Mouse (Mus musculus) E14TG2a.4 (cell line): Measurements from ENCODE around the gene Ptgir.

Experiments used
- H3K27me3 ChIP-seq: 2 replicates; pipeline ENCODE4 v1.6.1; 2014; ENCODE audit warnings: low read length, control low read depth; ENCODE audit not compliant: insufficient read depth
- H3K36me3 ChIP-seq: 2 replicates; pipeline ENCODE4 v1.6.1; 2014; ENCODE audit warnings: low read length, control low read depth; ENCODE audit not compliant: insufficient read depth
- H3K4me1 ChIP-seq: replicated peaks from 2 replicates; pipeline ENCODE4 v1.6.1; 2014; ENCODE audit warnings: low read depth, low read length, control low read depth
- H3K4me3 ChIP-seq: replicated peaks from 2 replicates; pipeline ENCODE4 v1.5.1; 2014; ENCODE audit warnings: mild to moderate bottlenecking, low read length
- H3K9me3 ChIP-seq: 2 replicates; pipeline ENCODE4 v1.6.1; 2014; ENCODE audit warnings: low read length, control low read depth
- CTCF ChIP-seq: conservative IDR thresholded peaks from 2 replicates; pipeline ENCODE4 v1.5.1; 2014; ENCODE audit warnings: low read length
- NANOG ChIP-seq: IDR thresholded peaks from 2 replicates; pipeline ENCODE4 v1.6.1; 2014; ENCODE audit warnings: borderline replicate concordance, low read length, mixed read lengths
- POU5F1 ChIP-seq: IDR thresholded peaks from 2 replicates; pipeline ENCODE4 v1.6.1; 2014; ENCODE audit warnings: low read length, borderline replicate concordance

The Ptgir gene

DNA sequence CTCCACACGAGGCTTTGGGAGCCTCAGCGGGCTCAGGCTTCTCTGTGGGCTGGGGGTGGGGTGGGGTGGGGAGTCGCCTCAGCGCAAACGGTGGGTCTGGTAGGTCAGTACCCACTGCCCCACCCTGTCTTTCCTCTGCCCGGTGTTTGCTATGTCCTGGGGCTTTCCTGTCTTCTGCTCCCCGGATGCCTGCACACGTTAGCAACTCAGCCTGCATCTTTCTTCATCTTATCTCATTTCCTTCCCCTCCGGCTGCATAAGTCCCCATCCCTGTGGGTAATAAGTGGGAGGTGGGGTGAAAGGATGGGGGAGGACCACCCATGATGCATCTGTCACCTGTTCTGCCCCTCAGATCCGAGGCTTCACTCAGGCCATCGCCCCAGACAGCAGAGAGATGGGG, 2.1 kb downstream of the Ptgir start:
- Histone ChIP-seq H3K27me3 (peaks cover 46% of the 10 kb centered on the region), H3K4me1 (peaks cover 56% of the 10 kb centered on the region), H3K9me3 (no peaks in the 10 kb centered on the region), H3K4me3 (no peak overlapping the region), H3K36me3 (no peaks in the 10 kb centered on the region)
- no peak for TF ChIP-seq POU5F1
- TF ChIP-seq CTCF, result no peak
- TF ChIP-seq NANOG, result no peak

DNA sequence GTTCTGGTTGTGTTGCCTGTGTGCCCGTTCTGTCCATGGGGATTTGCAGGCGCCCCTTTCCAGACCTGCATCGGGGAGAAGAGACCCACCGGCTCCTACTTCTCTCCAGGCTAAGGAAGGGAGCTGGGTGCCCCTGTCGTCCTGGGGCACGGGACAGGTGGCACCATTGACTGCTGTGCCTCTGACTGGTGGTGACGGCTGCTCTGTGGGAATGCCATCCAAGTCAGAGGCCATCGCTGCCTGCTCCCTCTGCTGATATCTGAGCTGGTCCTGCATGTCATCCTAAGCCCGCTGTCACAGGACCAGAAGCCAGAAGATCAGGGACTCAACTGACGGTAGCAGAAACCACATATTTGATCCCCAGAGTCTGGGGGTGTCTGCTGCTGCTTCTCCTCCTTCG, 2.6 kb downstream of the Ptgir start:
- peaks cover 52% of the 10 kb centered on the region for H3K4me1 ChIP-seq
- no peak overlapping the region for H3K4me3 ChIP-seq
- no peaks in the 10 kb centered on the region for H3K9me3 ChIP-seq
- H3K27me3 ChIP-seq, result peaks cover 41% of the 10 kb centered on the region
- H3K36me3 ChIP-seq, result no peaks in the 10 kb centered on the region
- TF ChIP-seq POU5F1 (no peak), NANOG (no peak), CTCF (no peak)

DNA sequence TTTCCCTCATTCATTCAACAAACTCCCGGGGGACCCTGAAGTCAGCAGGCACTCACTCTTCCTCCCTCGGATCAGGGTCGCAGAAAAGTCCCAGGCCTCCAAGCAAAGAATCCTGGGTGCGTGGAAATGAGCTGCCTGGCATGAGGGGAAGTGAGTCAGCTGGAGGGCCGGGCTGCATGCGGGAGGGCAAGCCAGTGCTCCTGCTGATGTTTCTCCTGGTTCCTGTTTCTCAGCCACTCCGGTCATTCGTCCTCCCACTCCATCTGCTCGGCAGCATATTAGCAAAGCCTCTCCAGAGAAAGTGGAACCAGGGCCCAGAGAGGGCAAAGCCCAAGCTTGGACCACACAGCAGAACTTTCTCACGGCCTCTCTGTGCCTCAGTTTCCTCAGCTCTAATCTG, 3.6 kb downstream of the Ptgir start:
- H3K4me1 ChIP-seq, result peaks cover 55% of the 10 kb centered on the region
- H3K27me3 ChIP-seq, result peaks cover 41% of the 10 kb centered on the region
- H3K4me3 ChIP-seq, result no peak overlapping the region
- TF ChIP-seq POU5F1 (no peak), NANOG (no peak), CTCF (no peak)
- peaks cover 5% of the 10 kb centered on the region for H3K36me3 ChIP-seq
- H3K9me3 ChIP-seq, result no peaks in the 10 kb centered on the region

DNA sequence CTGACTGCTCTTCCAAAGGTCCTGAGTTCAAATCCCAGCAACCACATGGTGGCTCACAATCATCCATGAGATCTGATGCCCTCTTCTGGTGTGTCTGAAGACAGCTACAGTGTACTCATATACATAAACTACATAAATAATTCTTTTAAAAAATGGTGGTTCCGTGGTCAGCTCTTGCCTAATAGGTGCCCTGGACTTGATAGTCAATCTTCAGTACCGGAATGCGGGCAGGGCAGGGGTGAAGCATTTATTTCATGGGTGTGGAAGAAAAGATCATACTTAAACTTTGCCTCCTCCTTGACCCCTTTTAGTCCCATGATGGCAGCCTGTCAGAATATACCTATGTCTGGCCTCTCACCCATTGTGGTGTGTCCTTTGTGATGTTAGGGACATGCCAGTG, 5.6 kb downstream of the Ptgir start:
- Histone ChIP-seq H3K9me3 (no peaks in the 10 kb centered on the region), H3K4me1 (peaks cover 56% of the 10 kb centered on the region), H3K36me3 (peaks cover 25% of the 10 kb centered on the region), H3K27me3 (peaks cover 32% of the 10 kb centered on the region), H3K4me3 (no peak overlapping the region)
- no peak for TF ChIP-seq CTCF
- TF ChIP-seq POU5F1, result no peak
- no peak for TF ChIP-seq NANOG

DNA sequence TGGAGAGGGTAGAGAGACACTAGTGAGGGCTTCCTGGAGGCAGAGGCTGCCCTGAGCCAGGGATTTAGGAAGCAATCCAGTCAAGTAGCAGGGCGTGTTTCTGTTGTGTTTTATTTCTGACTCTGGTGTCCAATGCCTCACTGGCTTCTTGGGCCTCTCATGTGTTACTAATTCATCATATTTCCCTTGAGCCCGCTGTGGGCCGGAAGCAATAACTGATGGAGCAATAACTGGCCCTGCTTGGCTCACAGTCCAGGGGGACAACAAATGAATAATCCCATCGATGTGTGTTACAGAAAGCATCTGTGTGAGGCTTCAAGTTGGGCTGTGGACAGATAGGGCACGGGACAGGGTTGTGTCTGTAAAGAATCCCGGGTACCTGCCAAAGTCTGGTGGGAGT, 6.1 kb downstream of the Ptgir start:
- Histone ChIP-seq H3K4me1 (peaks cover 56% of the 10 kb centered on the region), H3K27me3 (peaks cover 27% of the 10 kb centered on the region), H3K4me3 (no peak overlapping the region), H3K36me3 (peaks cover 29% of the 10 kb centered on the region), H3K9me3 (no peaks in the 10 kb centered on the region)
- TF ChIP-seq CTCF, result no peak
- TF ChIP-seq NANOG, result no peak
- no peak for TF ChIP-seq POU5F1

DNA sequence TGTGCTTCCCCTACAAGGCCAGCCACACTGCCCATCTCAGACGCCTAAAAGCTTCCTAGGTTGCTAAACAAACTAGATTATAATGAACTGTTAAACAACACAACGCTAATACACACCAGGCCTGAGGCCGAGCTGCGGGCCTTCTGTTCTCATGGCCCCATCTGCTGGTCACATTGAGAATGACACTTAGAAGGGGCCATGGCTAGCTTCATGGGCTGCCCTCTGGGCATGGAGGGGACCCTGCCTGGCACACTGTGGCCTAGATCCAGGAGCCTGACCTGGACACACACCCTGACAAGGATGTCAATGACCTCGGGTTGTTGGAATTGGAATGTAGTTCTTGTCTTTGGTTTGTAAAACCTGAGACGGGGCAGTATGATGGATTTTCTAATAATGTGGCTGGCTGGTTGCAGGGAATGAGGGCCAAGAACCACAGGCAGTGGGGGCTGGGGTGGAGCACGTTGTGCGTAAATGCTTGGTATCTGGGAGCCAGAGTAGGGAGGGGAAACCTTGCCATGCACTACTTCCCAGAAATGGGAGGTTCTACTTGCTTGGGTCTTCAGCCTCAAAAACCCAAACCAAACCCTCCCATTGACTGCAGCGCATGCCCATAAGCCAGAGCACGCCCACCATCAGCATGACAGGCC, 7.6 kb downstream of the Ptgir start:
- no peaks in the 10 kb centered on the region for H3K9me3 ChIP-seq
- H3K4me3 ChIP-seq, result no peak overlapping the region
- peak; percentile 77 for TF ChIP-seq CTCF
- TF ChIP-seq NANOG, result no peak
- TF ChIP-seq POU5F1, result no peak
- H3K36me3 ChIP-seq, result peaks cover 44% of the 10 kb centered on the region
- peaks cover 58% of the 10 kb centered on the region for H3K4me1 ChIP-seq
- H3K27me3 ChIP-seq, result peaks cover 13% of the 10 kb centered on the region

DNA sequence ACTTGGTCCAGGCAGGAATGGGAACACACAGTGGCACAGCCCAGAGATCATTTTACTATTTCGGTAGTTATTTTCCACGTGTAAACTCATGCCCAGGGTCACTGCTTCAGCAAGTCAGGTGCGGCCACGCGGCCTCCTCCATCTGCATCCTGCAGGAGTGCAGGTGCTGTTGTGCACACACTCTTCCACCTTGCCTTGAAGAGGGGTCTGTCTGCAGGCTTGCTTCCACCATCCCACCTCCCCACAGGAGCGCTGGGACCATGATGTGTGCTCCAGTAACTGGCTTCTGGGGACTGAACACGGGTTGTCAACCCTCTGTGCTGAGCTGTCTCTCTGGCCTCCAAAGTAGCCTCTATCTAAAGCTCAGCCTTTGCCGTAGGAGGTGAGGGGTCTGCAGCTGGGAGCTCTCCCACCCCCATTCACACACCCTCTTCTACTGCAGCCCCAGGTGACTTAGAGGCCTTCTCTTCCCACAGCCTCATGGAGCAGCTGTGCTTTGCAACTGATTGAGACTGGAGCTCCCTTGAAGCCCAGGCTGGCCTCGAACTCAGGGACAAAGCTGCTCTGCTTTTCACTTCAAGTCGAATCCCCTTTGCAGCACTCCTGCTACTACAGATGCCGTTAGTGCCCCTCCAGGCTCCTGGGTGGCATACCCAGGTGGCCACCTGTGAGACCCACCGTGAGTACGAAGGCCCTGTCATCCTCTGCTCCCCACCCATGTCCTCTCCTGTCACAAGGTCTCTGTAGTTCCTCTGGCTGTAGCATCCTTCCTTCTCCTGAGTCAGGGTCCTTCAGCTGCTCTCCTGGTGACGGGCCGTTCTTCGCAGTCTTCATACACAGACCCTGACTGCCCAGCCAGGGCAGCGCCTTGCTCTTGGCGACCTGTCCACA, 8.4 kb downstream of the Ptgir start:
- Histone ChIP-seq H3K9me3 (no peaks in the 10 kb centered on the region), H3K4me3 (no peak overlapping the region), H3K4me1 (peaks cover 64% of the 10 kb centered on the region), H3K36me3 (peaks cover 51% of the 10 kb centered on the region), H3K27me3 (peaks cover 5% of the 10 kb centered on the region; the same call in 1 of the 2 replicates)
- TF ChIP-seq CTCF, result no peak

DNA sequence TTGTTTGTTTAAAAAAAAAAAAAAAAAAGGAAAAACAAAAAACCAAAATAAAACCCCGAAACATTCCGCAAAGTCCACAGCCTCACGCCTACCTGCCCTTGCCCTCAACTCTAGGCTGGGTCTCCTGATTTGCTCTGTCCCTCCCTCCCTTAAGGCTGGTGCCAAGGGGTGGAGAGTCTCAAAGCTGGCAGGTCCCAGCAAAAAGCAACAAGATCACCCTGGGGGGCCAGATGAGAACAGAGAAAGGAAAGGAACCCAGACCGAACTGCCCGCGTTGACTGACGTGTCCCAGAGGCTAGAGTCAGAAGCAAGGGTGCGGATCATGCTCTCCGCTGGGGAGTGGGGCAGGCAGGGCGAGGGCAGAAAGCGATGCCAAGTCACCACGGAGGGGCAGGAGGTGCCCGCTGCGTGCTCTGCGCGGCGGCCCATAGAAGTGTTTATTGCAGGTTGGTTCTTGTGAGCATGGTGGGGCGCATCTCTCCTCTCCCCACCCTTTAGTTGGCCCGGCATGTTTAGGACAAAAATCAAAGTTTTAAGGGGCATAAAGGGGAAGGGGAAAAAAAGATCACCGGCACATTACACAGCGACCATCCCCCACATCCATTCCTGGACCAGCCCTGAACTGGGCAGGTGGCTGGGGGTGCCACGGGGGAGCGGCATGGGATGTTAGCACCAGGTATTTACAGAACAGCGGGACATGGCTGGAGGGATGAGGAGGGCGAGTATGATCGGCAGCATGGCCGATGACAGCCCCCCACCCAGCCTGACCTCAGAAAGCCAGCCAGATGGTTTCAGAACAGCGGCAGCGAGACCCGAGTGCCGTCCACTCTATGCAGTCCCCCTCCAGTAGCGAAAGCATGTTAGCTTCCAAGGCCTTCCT, 9.4 kb downstream of the Ptgir start:
- Histone ChIP-seq H3K4me3 (0 out of 2 replicates have a peak overlapping the region, but pooled peaks have one; percentile 13), H3K4me1 (peaks cover 64% of the 10 kb centered on the region), H3K36me3 (peaks cover 59% of the 10 kb centered on the region), H3K27me3 (no peaks in the 10 kb centered on the region), H3K9me3 (no peaks in the 10 kb centered on the region)
- no peak for TF ChIP-seq POU5F1
- TF ChIP-seq CTCF, result no peak
- TF ChIP-seq NANOG, result no peak
